Mouse (Mus musculus) hindbrain, postnatal 0 days (tissue): ENCODE measurements around the gene Als2cl. TPM values are rescaled to one million over a fixed set of nuclear protein-coding genes. Genes with fewer than 3 reads are reported as not detected.

Source experiments
- ATAC-seq: fragments of 200-750 bp; cut with Nextera tagmentation; 2 replicates; pipeline ENCODE4 v1.8.0; 2017; ENCODE audit warnings: mild to moderate bottlenecking, moderate TSS enrichment, moderate library complexity
- DNase-seq: peaks from one replicate; pipeline ENCODE4 v3.0.0-alpha.2; 2015; ENCODE audit warnings: low spot score
- H3K27ac ChIP-seq: fragments of 300-500 bp; sonication (generic); 2 replicates; pipeline ENCODE4 v1.5.1; 2014; ENCODE audit warnings: mild to moderate bottlenecking
- H3K27me3 ChIP-seq: fragments of 300-500 bp; sonication (generic); 2 replicates; pipeline ENCODE4 v1.6.1; 2014; ENCODE audit warnings: low read length, mixed read lengths; ENCODE audit not compliant: insufficient read depth
- H3K36me3 ChIP-seq: fragments of 300-500 bp; sonication (generic); 2 replicates; pipeline ENCODE4 v1.6.1; 2014; ENCODE audit warnings: low read length, mixed read lengths; ENCODE audit not compliant: insufficient read depth
- H3K4me1 ChIP-seq: fragments of 300-500 bp; sonication (generic); 2 replicates; pipeline ENCODE4 v1.6.1; 2014; ENCODE audit warnings: antibody characterized with exemption, low read length, mixed read lengths; ENCODE audit not compliant: insufficient read depth
- H3K4me2 ChIP-seq: fragments of 300-500 bp; sonication (generic); 2 replicates; pipeline ENCODE4 v1.6.1; 2014; ENCODE audit warnings: low read depth, mild to moderate bottlenecking, low read length, moderate library complexity, mixed read lengths
- H3K4me3 ChIP-seq: fragments of 300-500 bp; sonication (generic); 2 replicates; pipeline ENCODE4 v1.5.1; 2014; ENCODE audit warnings: low read length
- H3K9ac ChIP-seq: fragments of 300-500 bp; sonication (generic); replicated peaks from 2 replicates; pipeline ENCODE4 v1.6.1; 2014; ENCODE audit warnings: mild to moderate bottlenecking, low read length, moderate library complexity, mixed read lengths
- H3K9me3 ChIP-seq: fragments of 300-500 bp; sonication (generic); 2 replicates; pipeline ENCODE4 v1.6.1; 2016; ENCODE audit warnings: low read length, mixed read lengths
- CTCF ChIP-seq: IDR thresholded peaks from 2 replicates; pipeline ENCODE4 v1.5.1; 2016; ENCODE audit warnings: antibody characterized with exemption, control low read depth, low read depth
- WGBS: fragments of 180-500 bp; shearing (Covaris S2); extraction: QIAGEN DNeasy Blood & Tissue Kit; methylation state at CpG from one replicate; pipeline ENCODE4 v1.1.7; 2014; 5-methylcytosine and 5-hydroxymethylcytosine counted together
- polyA plus RNA-seq: library from polyadenylated mRNA; unstranded; fragments of >200 nt; fragmentation: Nextera tagmentation; extraction: Ambion mirVana; gene quantifications from 2 replicates; pipeline ENCODE4 v1.2.1, GENCODE M21; 2015
- total RNA-seq: library from RNA; depleted of rRNA; stranded (reverse); fragments of >200 nt; gene quantifications from 2 replicates; pipeline ENCODE4 v1.2.3, GENCODE M21; 2014

Gene Als2cl
- total and polyA plus RNA-seq, 2 experiments from 2014 or later = 2.2 to 16.3 TPM

DNA sequence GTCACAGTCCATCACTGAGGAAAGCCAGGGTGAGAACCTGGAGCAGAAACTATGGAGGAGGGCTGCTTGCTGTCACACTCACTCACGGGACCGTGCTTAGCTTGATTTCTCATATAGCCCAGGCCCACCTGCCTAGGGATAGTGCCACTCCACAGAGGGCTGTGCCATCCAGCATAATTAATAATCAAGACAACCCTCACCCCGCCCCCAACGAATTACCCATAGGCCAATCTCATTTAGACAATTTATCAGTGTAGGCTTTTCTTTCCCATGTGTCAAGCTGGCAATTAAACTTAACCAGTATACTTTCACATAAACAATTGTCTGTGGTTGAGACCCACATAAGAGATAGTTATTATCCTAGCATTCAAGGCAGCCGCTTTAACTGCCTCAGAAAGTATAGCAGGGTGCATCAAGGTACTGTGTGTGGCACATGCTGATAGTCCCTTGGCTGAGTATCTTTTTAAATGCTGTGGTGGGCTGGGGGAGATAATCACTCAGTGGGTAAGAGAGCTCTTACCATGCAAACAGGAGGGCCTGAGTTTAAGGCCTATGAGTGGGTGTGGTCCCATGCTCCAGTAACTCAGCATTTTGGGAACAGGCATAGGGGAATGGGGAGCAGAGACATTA is 20.6 kb upstream of the Als2cl start:
- no peak overlapping the region for H3K27ac ChIP-seq
- TF ChIP-seq CTCF = no peak
- no peaks in the 10 kb centered on the region for H3K27me3 ChIP-seq
- no peaks in the 10 kb centered on the region for H3K4me1 ChIP-seq
- no peak for DNase-seq
- no peak overlapping the region for H3K9ac ChIP-seq
- no peak for ATAC-seq
- no peak overlapping the region for H3K4me2 ChIP-seq
- no peak overlapping the region for H3K4me3 ChIP-seq
- 83% methylated on average over 5 of the region's 5 CpGs for WGBS
- H3K36me3 ChIP-seq = no peaks in the 10 kb centered on the region
- no peaks in the 10 kb centered on the region for H3K9me3 ChIP-seq

DNA sequence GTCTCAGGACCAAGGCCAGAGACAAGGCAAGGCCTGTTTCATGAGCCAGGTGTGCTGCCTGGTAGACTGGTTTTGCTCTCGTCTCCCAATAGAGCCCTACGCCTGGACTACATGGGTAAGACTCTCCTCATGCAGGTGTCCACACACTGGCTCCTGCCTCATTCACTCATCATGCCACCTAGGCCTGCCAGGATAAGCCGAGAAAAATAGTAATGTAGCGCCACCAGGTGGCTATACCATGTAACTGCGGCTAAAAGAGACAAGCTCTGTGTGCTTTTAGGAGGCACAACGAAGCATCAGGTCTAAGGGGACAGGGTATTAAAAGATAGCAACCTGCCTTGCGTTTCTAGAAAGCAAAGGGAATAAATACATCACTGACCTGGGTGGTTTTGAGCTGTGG is 8.6 kb upstream of the Als2cl start:
- no peak overlapping the region for H3K27ac ChIP-seq
- no peak overlapping the region for H3K4me3 ChIP-seq
- H3K9ac ChIP-seq = no peak overlapping the region
- peak; percentile 85 for TF ChIP-seq CTCF
- no peak; the same call in 1 of the 2 replicates for ATAC-seq
- WGBS = 22% methylated on average over 7 of the region's 7 CpGs
- H3K4me1 ChIP-seq = peaks cover 20% of the 10 kb centered on the region
- H3K4me2 ChIP-seq = no peak overlapping the region
- H3K27me3 ChIP-seq = no peaks in the 10 kb centered on the region
- no peaks in the 10 kb centered on the region for H3K9me3 ChIP-seq
- no peaks in the 10 kb centered on the region for H3K36me3 ChIP-seq
- peak; percentile 78 for DNase-seq

DNA sequence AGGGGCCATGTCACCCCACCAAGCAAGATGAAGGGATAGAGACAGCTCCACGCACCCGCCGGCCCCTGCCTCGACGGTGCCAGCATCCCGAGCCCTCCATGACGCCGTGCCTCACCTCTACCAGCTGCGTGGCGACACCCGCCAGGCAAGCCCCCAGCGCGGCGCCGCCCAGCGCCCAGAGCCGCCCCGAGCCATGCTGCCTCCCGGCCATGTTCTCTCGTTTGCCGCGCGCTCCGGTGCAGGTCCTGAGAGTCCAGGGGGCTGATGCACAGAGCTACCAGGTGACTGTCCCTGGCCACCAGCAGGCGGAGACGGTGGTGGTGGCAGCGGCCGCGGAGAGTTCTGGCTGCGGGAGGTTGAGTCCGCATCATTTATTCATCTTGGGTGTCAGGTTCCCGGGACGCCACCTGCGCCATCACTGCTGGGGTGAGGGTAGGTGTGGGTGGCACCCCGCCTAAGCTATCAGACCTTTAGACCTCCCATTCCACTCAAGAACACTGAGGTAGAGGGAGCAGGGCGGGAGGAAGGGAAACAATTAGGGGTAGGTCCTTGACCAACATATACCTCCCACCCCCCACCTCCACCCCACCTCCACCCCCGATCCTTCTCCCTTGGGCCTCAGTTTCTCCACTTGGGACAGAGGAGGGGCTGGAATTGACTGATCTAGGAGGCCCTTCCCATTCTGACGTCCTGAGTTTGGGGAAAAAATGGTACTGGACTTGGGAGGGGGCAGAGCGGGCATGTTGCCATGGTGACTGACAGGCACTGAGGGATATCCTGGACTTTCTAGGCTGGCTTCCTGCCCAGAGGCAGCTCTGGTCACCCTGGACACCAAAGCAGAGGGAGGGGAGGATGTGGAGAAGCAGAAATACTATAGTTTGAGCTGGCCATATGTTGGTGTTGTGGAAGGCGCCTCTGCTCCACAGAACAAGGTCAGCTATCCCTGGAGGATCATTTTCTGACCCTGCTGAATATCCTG is 5.7 kb upstream of the Als2cl start:
- WGBS = 4% methylated on average over 40 of the region's 40 CpGs
- ATAC-seq = peak; percentile 85

DNA sequence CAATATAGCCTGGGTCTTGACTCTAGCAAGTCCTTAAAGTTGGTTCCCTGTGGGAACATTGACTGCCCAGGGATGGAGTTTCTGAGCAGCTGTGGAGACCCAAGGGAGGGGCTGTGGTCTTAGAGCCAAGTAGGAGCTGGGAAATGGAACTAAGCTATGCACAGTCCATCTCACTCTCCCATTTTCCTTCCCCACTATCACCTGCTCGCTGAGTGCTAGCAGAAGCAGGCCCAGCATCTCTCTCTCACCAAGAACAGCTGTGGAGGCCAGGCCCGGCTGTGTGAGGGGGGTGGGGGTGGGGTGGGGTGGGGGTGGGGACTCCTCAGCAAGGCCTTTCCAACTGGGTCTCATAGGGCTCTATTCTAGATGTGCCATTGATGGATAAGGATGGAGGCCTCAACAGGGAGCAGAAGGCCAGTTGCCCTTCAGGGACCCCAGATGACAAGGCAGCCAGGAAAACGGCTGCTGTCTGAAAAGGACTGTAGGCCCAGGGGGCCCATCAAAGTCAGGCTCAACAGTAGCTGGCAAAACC is 4.9 kb upstream of the Als2cl start:
- peak overlapping the region; percentile 60; the same call in 1 of the 2 replicates for H3K27ac ChIP-seq
- WGBS = 2% methylated on average over 3 of the region's 3 CpGs
- no peak overlapping the region for H3K9ac ChIP-seq
- H3K4me1 ChIP-seq = peaks cover 20% of the 10 kb centered on the region
- no peaks in the 10 kb centered on the region for H3K9me3 ChIP-seq
- H3K27me3 ChIP-seq = no peaks in the 10 kb centered on the region
- no peak for TF ChIP-seq CTCF
- peak; percentile 39 for ATAC-seq
- DNase-seq = peak; percentile 27
- peak overlapping the region; percentile 69; the same call in 1 of the 2 replicates for H3K4me2 ChIP-seq
- H3K4me3 ChIP-seq = no peak overlapping the region
- H3K36me3 ChIP-seq = no peaks in the 10 kb centered on the region

More for the DNA sequence above, 5.7 kb upstream of the Als2cl start:
- H3K4me3 ChIP-seq = peak overlapping the region; percentile 38
- peak overlapping the region; percentile 69 for H3K4me2 ChIP-seq
- TF ChIP-seq CTCF = peak; percentile 46
- peak overlapping the region; percentile 60 for H3K27ac ChIP-seq
- peak; percentile 93 for DNase-seq
- H3K27me3 ChIP-seq = no peaks in the 10 kb centered on the region
- H3K9me3 ChIP-seq = no peaks in the 10 kb centered on the region
- no peaks in the 10 kb centered on the region for H3K36me3 ChIP-seq
- peak overlapping the region; percentile 46 for H3K9ac ChIP-seq
- H3K4me1 ChIP-seq = peaks cover 20% of the 10 kb centered on the region

DNA sequence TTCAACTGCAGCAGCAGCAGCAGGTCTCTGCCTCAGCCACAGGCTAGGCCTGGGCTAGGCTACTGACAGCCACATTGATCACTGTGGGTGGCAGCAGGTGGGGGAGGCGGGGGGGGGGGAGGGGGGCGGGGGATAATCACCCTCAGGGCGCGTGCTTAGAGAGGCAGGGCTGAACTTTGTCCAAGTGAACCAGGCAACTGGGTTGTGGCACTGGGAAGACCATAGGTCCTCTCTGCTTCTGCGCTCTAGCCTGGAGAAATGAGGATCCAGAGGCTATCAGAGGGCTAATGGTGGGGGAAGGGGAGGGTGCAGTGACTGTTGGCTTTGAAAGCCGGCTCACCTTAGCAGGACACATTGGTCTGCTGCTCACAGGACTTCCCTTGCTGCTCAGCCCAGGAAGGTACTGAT is 4.4 kb upstream of the Als2cl start:
- no peak for TF ChIP-seq CTCF
- H3K27ac ChIP-seq = peak overlapping the region; percentile 60; the same call in 1 of the 2 replicates
- H3K9ac ChIP-seq = no peak overlapping the region
- 24% methylated on average over 2 of the region's 6 CpGs for WGBS
- no peaks in the 10 kb centered on the region for H3K9me3 ChIP-seq
- no peak overlapping the region for H3K4me2 ChIP-seq
- no peaks in the 10 kb centered on the region for H3K36me3 ChIP-seq
- H3K27me3 ChIP-seq = no peaks in the 10 kb centered on the region
- H3K4me1 ChIP-seq = peaks cover 21% of the 10 kb centered on the region
- H3K4me3 ChIP-seq = no peak overlapping the region
- ATAC-seq (no peak), DNase-seq (no peak)

DNA sequence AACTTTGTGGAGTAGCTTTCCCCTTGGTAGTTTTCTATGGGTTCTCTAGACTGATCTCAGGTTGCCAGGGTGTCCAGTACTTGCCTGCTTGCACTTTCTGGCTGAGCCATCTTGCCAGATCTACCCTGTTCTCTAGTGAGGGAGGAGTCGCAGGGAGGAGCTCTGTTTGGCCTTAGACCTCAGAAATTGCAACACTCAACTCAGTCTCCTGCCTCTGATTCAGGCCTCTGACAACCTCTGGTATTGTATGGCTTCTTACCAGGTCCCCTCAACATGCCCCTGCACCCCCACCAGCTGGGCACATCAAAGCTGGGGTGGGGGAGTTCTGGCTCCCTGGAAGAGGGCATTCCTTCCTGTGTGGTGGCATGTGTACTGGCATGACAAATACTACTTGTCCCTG is 2.3 kb upstream of the Als2cl start:
- H3K9me3 ChIP-seq = no peaks in the 10 kb centered on the region
- peak overlapping the region; percentile 81; the same call in 1 of the 2 replicates for H3K27ac ChIP-seq
- H3K4me3 ChIP-seq = no peak overlapping the region
- H3K9ac ChIP-seq = no peak overlapping the region
- no peaks in the 10 kb centered on the region for H3K36me3 ChIP-seq
- H3K27me3 ChIP-seq = no peaks in the 10 kb centered on the region
- no peak for TF ChIP-seq CTCF
- no peak for ATAC-seq
- no peak for DNase-seq
- no peak overlapping the region for H3K4me2 ChIP-seq
- WGBS = 82% methylated on average over 1 of the region's 1 CpGs
- peaks cover 27% of the 10 kb centered on the region for H3K4me1 ChIP-seq
